Mouse (Mus musculus) v-Abl transformed pro-B cells (cell line): ENCODE data around the gene Hmx1.

Experiments used
- in situ Hi-C, 2 experiments: fragments of 400-800 bp; cut with MboI; formaldehyde crosslinking; loops; one replicate each; pipeline ENCODE4 v1.15.1; 2025; ENCODE audit not compliant: unreplicated experiment in 2 of 2

Gene Hmx1

DNA sequence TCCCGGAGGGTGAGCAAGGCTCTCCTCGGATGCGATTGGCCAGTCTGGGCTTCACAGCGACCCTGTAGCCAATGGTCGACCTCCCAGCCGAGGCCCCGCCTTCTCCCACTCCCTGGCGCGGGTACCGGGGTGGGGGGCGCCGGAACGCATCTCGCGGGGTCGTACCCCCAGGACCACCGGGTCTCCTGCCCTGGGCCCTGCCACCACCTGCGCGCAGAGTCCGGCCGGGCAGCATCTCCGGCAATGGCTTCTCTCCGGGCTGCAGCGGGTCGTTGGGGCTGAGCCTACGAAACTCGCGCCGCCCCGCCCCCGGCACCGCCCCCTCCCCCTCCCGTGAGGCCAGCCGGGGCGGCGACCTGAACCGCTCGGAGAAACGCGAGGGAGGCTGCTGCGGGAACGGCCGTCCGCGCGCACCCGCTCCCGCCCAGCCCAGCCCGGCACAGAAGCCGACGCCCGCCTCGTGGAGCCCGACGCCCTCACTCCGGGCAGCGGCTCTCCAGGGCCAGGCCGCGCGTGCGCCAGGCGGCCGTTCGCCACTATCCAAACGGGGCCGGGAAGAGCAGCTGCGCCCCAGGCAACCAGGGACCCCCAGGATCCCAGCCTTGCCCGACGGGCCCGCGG is at the start of gene Hmx1:
Hmx1 (plus strand) TSS at position 618 of the 621 bp plus-strand sequence.
- in situ Hi-C loops, result loop anchor here in 1 of 2 experiments (10.0 kb wide), 1 partner anchor 116 kb away; no protein-coding TSS in a partner anchor

- in situ Hi-C loops, result loop anchor here (5.0 kb wide), 3 partner anchors 53 to 173 kb away; no protein-coding TSS in a partner anchor
Observed at GRCm38 (mm10) chr5:35345084-35345483, 43.8 kb upstream of the Hmx1 start.

- in situ Hi-C loops, result loop anchor here (5.0 kb wide), 3 partner anchors 56 to 176 kb away; no protein-coding TSS in a partner anchor
Observed at GRCm38 (mm10) chr5:35348794-35349193, 40.1 kb upstream of the Hmx1 start.

DNA sequence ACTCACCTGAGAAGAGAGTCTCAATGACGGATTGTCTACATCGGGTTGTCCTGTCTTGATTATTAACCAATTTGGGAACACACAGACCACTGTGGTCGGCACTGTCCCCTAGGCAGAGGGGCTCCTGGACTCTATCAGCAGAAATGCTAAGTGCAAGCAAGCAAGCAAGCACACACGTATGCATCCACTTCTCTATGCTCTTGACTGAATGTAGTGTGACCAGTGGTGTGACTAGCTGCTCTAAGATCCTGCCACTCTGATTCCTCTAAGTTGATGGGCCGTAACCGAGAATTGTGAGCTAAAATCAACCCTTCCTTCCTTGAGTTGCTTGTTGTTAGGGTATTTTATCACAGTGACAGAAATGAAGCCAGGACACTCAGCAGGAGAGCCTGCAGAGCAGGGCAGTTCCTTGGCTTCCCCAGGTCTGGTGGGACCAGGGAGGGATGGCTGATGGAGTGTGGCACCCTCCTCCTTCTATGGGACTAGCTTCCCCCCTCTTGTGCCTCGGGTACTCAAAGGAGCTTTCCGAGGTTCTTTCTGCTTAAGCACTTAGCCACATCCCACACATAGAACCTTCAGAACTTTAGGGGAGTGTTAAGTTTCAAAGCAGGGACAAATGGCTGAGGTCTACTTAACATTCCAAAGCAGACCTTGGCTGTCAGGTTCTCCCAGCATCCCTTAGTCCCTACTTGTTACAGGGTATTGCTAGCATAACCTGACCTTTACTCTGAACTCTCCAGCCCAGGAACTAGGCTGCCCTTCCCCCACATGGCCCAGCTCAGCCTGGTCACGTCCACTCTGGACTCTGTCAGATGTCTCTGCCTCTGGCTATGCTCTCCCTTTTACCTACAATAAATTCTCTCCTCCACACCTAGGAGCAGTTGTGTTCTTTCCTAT is 31.1 kb upstream of the Hmx1 start:
- in situ Hi-C loops, result no loop called here

DNA sequence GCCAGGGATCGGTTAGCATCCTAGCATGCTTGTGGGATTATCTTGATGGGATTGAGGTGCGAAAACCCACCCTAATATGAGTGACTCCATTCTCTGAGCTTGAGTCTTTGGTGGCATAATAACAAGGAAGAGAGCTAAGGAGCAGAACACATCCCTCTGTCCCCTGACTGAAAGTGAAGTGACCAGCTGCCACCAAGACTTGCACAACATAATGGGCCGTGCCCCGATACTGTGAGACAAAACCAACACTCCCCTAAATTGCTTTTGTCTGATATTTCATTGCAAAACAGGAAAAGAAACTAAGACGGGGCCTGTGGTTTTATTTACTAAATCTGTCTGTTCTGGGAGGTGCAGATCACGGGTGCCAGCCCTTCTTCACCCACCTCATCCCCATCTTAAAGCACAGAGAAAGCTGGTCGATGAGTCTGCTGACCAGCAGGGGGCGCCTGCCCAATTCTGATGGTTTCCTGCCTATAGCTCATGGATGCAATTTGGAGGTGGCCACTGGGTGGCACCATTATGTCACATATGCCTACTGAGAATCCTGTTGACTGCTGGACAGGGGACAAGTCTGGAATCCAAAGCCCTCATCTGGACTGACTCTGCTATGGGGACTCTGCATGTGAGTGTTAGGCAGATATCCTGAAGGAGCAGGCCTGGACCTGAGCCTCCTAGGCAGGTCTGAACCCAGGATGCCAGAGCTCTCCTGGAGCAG is 27.2 kb upstream of the Hmx1 start:
- in situ Hi-C loops, result loop anchor here (5.0 kb wide), 2 partner anchors 146 to 151 kb away; no protein-coding TSS in a partner anchor

- in situ Hi-C loops, result no loop called here
Observed at GRCm38 (mm10) chr5:35366241-35367032, 22.5 kb upstream of the Hmx1 start.

DNA sequence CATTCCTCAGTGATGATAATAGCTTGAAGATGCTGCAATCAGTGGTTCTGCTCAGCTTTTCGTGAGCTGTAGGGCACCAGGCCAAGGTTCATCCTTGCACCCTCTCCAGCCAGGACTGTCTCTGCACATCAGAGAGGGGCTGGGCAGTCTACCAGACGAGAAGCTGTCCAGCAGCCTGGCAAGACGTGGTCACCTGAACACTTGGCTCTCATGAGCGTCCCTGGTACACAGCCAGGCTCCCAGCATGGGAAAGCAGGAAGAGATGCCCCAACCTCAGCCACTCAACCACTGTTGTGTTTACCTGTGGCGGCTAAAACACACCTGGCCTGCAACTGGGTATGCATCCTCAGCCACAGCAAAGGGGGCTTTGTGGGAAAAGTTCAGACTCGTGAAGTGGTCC is 20.0 kb upstream of the Hmx1 start:
- in situ Hi-C loops, result no loop called here

DNA sequence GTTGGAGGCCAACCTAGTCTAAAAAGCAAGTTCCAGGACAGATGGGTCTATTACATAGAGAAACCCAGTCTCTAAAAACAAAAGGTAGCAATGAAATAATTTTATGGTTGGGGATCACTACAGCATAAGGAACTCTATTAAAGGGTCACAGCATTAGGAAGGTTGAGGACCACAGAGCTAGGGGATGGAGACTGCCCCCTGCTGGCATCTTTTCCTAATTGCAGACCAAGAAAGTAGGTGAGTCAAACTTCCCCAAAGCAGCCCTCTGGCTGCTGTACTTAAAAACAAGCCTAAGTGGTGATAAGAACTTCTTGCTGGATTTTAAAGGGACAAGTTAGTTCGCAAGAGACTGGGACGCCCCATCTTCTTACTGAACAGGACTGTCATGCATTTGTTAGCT is 9.8 kb upstream of the Hmx1 start:
- in situ Hi-C loops, result no loop called here

- in situ Hi-C loops, result loop anchor here in 1 of 2 experiments (10.0 kb wide), 1 partner anchor 125 kb away; no protein-coding TSS in a partner anchor
Observed at GRCm38 (mm10) chr5:35379815-35380214, 9.1 kb upstream of the Hmx1 start.

DNA sequence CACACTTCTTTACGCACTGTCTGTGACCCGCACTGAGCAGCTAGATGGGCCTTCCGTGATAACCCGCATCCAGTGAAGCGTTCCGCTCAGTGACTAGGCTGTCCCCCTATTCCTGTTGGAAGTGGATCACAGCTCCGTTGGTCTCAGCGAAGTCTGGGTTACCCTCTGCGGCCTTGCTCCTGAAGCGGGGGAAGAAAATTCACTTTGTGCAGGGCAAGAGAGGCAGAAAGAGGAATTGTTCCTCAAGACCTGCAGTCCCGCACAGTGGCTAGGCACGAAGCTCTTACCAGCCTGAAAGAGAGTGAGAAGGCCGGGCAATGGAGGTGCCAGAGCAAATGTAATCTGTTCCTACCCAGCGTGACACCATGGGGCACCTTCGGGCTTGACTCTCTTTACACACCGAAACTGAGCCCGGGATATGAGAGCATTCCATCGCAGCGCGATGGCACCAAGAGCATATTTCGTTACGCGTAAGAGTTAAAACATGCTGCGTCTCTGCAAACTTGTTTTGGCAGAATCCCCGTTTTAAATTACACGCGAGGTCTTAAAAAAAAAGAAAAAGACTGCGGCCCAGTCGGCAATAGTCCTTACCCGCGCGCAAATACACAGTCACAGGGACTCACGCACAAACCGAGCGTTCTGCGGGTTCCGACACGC is 946 bp upstream of the Hmx1 start:
- in situ Hi-C loops, result loop anchor here in 1 of 2 experiments (10.0 kb wide), 1 partner anchor 117 kb away; no protein-coding TSS in a partner anchor

- in situ Hi-C loops, result loop anchor here in 1 of 2 experiments (10.0 kb wide), 1 partner anchor 115 kb away; no protein-coding TSS in a partner anchor
Observed at GRCm38 (mm10) chr5:35389441-35389840, 533 bp downstream of the Hmx1 start.

DNA sequence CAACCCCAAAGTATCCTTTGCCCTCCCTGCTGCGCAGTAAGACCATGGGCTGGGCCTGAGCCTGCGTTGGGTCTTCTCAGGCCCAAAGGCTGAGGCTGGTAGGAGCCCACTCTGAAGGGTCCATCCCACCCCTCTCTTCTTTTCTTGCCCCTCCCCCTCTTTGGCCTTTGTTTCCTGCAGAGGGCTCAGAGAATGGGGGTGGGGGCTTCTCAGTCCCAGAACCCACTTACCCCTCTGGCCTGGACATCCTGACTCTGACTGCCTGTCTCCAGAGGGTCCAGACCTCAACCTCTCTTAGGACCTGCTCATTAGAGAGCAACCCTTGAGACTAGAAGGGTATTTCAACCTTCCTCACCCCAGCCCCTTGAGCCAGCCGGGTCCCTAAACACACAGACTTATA is 1.0 kb downstream of the Hmx1 start:
- in situ Hi-C loops, result loop anchor here in 1 of 2 experiments (10.0 kb wide), 1 partner anchor 115 kb away; no protein-coding TSS in a partner anchor

GRCm38 (mm10) chr5:35390848-35391655 is 2.1 kb downstream of the Hmx1 start:
- in situ Hi-C loops, result no loop called here

DNA sequence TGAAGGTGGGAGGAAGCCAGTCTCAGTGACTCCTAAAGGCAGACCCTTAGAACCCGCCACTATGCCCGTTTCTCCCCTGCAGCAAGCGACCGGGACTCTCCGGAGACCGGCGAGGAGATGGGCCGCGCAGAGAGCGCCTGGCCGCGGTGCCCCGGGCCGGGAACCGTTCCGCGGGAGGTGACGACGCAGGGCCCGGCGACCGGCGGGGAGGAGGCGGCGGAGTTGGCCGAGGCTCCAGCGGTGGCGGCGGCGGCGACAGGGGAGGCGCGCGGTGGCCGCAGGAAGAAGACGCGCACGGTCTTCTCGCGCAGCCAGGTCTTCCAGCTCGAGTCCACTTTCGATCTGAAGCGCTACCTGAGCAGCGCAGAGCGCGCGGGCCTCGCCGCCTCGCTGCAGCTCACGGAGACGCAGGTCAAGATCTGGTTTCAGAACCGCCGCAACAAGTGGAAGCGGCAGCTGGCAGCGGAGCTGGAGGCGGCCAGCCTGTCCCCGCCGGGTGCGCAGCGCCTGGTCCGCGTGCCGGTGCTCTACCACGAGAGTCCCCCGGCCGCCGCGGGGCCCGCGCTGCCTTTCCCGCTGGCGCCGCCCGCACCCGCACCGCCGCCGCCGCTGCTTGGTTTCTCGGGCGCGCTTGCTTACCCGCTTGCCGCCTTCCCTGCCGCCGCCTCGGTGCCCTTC is 2.9 kb downstream of the Hmx1 start:
- in situ Hi-C loops, result no loop called here

DNA sequence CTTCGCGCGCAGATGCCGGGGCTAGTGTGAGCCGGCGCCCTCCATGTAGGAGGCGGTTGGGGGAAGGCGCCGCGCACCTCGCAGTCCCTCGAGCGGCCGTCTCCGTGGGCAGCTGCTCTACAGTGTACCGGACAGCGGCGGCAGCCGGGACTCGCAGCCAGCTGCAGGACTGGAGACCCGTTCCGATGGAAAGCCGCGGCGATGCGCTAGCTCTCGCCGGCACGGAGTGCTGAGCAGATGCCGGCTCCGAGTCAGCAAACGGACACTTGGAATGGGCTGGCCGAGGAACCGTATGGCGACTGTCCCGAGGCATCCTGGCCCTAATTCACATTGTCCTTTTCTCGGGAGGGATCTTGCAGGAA is 3.4 kb downstream of the Hmx1 start:
- in situ Hi-C loops, result no loop called here

- in situ Hi-C loops, result no loop called here
Observed at GRCm38 (mm10) chr5:35395566-35396440, 6.9 kb downstream of the Hmx1 start.

DNA sequence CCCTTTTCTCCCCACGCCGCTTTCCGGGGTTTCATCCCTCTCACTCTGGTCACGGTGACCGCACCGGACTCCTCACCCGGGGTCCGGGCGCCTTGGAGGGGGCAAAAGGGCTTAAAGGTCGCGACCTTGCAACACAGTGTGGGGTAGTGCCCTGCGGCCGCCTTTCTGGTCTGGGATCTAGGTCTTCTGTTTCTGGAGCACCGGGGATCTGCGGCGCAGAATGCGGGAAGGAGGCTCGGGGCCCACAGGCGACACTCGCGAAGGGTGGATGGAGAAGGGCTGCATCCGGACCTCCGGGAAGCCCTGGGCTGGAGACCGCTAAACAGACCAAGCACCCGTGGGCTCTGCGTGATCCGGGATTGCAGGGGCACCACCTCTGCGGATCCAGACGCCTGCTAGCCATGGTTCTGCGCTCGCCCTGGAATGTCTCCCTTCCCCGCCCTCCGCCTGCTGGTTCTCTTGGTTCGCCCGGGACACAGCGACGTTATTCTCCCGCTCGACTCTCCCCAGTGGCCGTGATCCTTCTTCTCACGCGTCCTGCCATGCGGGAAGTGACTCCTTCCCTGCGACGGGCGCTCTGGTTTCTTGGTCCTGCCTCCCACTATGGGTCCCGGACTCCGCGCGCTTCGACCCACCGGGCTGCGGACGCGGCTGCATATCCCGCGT is 8.2 kb downstream of the Hmx1 start:
- in situ Hi-C loops, result no loop called here
